Mouse (Mus musculus) Patski (cell line): ENCODE measurements around the gene Orai1. TPM values are rescaled to one million over a fixed set of nuclear protein-coding genes. Genes with fewer than 3 reads are reported as not detected.
"Not testable (repeated sequence)": the region's sequence is repeated elsewhere in the genome, so short reads cannot be mapped to it uniquely, and the experiment has no call there.

ENCODE experiments used
- ATAC-seq: fragments of 100-300 bp; one replicate; pipeline ENCODE4 v1.8.0; 2021
- CTCF ChIA-PET: fragments of 350-600 bp; sonication (Branson Sonifier 250); formaldehyde crosslinking; loops from one replicate; lab custom pipeline; 2022; ENCODE audit warnings: inconsistent platforms; lab: Charles Lee
- POLR2A ChIA-PET: fragments of 350-600 bp; sonication (Branson Sonifier 250); formaldehyde crosslinking; loops from one replicate; lab custom pipeline; 2022; ENCODE audit warnings: antibody characterized with exemption, inconsistent platforms; lab: Charles Lee
- DNase-seq: peaks from one replicate; pipeline ENCODE4 v3.0.0-alpha.2; 2011; ENCODE audit warnings: low read depth, low spot score
- H3K27me3 ChIP-seq: fragments of 371-371 bp; one replicate; pipeline ENCODE4 v1.5.1; 2021
- CTCF ChIP-seq: fragments of 100-300 bp; IDR thresholded peaks from one replicate; pipeline ENCODE4 v1.5.1; 2021
- in situ Hi-C: fragments of 300-500 bp; cut with MboI; formaldehyde crosslinking; loops from 3 replicates; pipeline ENCODE4 v1.11.1; 2018; ENCODE audit warnings: low pct_unique_long_range_greater_than_20kb, mixed read lengths
- polyA plus RNA-seq: library from polyadenylated mRNA; unstranded; gene quantifications from one replicate; pipeline ENCODE4 v1.2.3, GENCODE M21; 2021

The Orai1 gene
- 20.5 TPM for polyA plus RNA-seq

GRCm38 (mm10) chr5:123014753-123015701 lies at the start of gene Orai1:
Gene Orai1 (plus strand): TSS chr5:123015074.
- peak; percentile 84 for ATAC-seq
- CTCF ChIA-PET, result interaction anchor here (0.8 to 4.3 kb wide), 13 partner anchors 10 to 90 kb away, joined by 3 to 16 read pairs (median 5); no protein-coding TSS in a partner anchor
- in situ Hi-C loops, result loop anchor here (5.0 kb wide), 1 partner anchor 48 kb away; no protein-coding TSS in a partner anchor

GRCm38 (mm10) chr5:122965427-122965826 lies 49.4 kb upstream of the Orai1 start:
- no peak for ATAC-seq
- ChIA-PET POLR2A (interaction anchor here (0.9 kb wide), 1 partner anchor 10 kb away, joined by 3 read pairs; no protein-coding TSS in a partner anchor), CTCF (interaction anchor here (1.3 kb wide), 1 partner anchor 12 kb away, joined by 3 read pairs; no protein-coding TSS in a partner anchor)
- TF ChIP-seq CTCF, result no peak
- H3K27me3 ChIP-seq, result no peaks in the 10 kb centered on the region
- DNase-seq, result no peak
- in situ Hi-C loops, result loop anchor here (5.0 kb wide), 2 partner anchors 47 to 82 kb away; partner anchors contain the start of gene Morn3

More at GRCm38 (mm10) chr5:123014753-123015701, at the start of gene Orai1:
- POLR2A ChIA-PET, result interaction anchor here (0.6 to 3.3 kb wide), 7 partner anchors 10 to 45 kb away, joined by 3 to 15 read pairs (median 3); no protein-coding TSS in a partner anchor
- TF ChIP-seq CTCF, result no peak
- peak; percentile 82 for DNase-seq
- no peaks in the 10 kb centered on the region for H3K27me3 ChIP-seq

- in situ Hi-C loops, result loop anchor here (5.0 kb wide), 2 partner anchors 44 to 79 kb away; partner anchors contain the start of gene Morn3
- peak; percentile 89 for TF ChIP-seq CTCF
- DNase-seq, result no peak
- ChIA-PET POLR2A (no interaction called here), CTCF (interaction anchor here (0.7 to 2.5 kb wide), 10 partner anchors 19 to 96 kb away, joined by 3 to 16 read pairs (median 6); partner anchors contain the start of gene Orai1)
- H3K27me3 ChIP-seq, result no peaks in the 10 kb centered on the region
- no peak for ATAC-seq
These were observed 46.6 kb upstream of the Orai1 start for GRCm38 (mm10) chr5:122968322-122968721.

- no peak for TF ChIP-seq CTCF
- ChIA-PET CTCF (interaction anchor here (0.9 to 2.5 kb wide), 8 partner anchors 10 to 202 kb away, joined by 3 to 10 read pairs (median 3); no protein-coding TSS in a partner anchor), POLR2A (no interaction called here)
- in situ Hi-C loops, result no loop called here
- DNase-seq (no peak), ATAC-seq (no peak)
- no peaks in the 10 kb centered on the region for H3K27me3 ChIP-seq
These were observed 44.8 kb upstream of the Orai1 start for GRCm38 (mm10) chr5:122970056-122970455.

- POLR2A ChIA-PET, result no interaction called here
- TF ChIP-seq CTCF, result no peak
- in situ Hi-C loops, result no loop called here
- CTCF ChIA-PET, result no interaction called here
- no peak for ATAC-seq
- DNase-seq, result no peak
- H3K27me3 ChIP-seq, result no peaks in the 10 kb centered on the region
These were observed 43.4 kb upstream of the Orai1 start for GRCm38 (mm10) chr5:122971438-122971837.

GRCm38 (mm10) chr5:122972116-122972515 lies 42.8 kb upstream of the Orai1 start:
- H3K27me3 ChIP-seq, result no peaks in the 10 kb centered on the region
- no peak for TF ChIP-seq CTCF
- no peak for ATAC-seq
- DNase-seq, result no peak
- in situ Hi-C loops, result no loop called here
- POLR2A ChIA-PET, result no interaction called here
- CTCF ChIA-PET, result no interaction called here

GRCm38 (mm10) chr5:122974701-122975100 lies 40.2 kb upstream of the Orai1 start:
- in situ Hi-C loops, H3K27me3 ChIP-seq, ATAC-seq, DNase-seq: not testable (repeated sequence)
- TF ChIP-seq CTCF, result peak; percentile 38
- ChIA-PET CTCF (interaction anchor here (1.2 to 3.2 kb wide), 3 partner anchors 12 to 71 kb away, joined by 3 to 14 read pairs (median 4); no protein-coding TSS in a partner anchor), POLR2A (interaction anchor here (1.0 kb wide), 1 partner anchor 73 kb away, joined by 3 read pairs; no protein-coding TSS in a partner anchor)

- DNase-seq (no peak), ATAC-seq (no peak)
- POLR2A ChIA-PET, result no interaction called here
- H3K27me3 ChIP-seq, result no peaks in the 10 kb centered on the region
- CTCF ChIA-PET, result interaction anchor here (0.8 to 0.9 kb wide), 2 partner anchors 9 to 36 kb away, joined by 3 read pairs; partner anchors contain the start of gene Orai1
- TF ChIP-seq CTCF, result no peak
- in situ Hi-C loops, result no loop called here
These were observed 35.9 kb upstream of the Orai1 start for GRCm38 (mm10) chr5:122978970-122979369.

- in situ Hi-C loops, result no loop called here
- POLR2A ChIA-PET, result no interaction called here
- no peaks in the 10 kb centered on the region for H3K27me3 ChIP-seq
- CTCF ChIA-PET, result interaction anchor here (0.7 kb wide), 1 partner anchor 29 kb away, joined by 4 read pairs; no protein-coding TSS in a partner anchor
- DNase-seq (no peak), ATAC-seq (no peak)
- TF ChIP-seq CTCF, result no peak
These were observed 30.4 kb upstream of the Orai1 start for GRCm38 (mm10) chr5:122984483-122984882.

- ChIA-PET POLR2A (no interaction called here), CTCF (interaction anchor here (0.7 to 2.9 kb wide), 4 partner anchors 10 to 30 kb away, joined by 4 to 14 read pairs (median 6); partner anchors contain the start of gene Orai1)
- no peak for TF ChIP-seq CTCF
- DNase-seq (no peak), ATAC-seq (no peak)
- in situ Hi-C loops, result no loop called here
- no peaks in the 10 kb centered on the region for H3K27me3 ChIP-seq
These were observed 29.6 kb upstream of the Orai1 start for GRCm38 (mm10) chr5:122985276-122985675.
